Mouse (Mus musculus): ENCODE measurements at regions not wholly inside any gene's neighbourhood (a gene's known extent, or its start where the extent isn't known, plus 50 kb on each side); places are given as distances from the start of the nearest gene placed in this dataset.

GRCm38 (mm10) chr17:7633382-7634290 lies 193.5 kb downstream of the Fndc1 start:
- intact Hi-C loops (cut with DNase I): no loop called here

- intact Hi-C loops (cut with DNase I): no loop called here
These were observed 201.4 kb downstream of the Fndc1 start for GRCm38 (mm10) chr17:7625746-7626145.

DNA sequence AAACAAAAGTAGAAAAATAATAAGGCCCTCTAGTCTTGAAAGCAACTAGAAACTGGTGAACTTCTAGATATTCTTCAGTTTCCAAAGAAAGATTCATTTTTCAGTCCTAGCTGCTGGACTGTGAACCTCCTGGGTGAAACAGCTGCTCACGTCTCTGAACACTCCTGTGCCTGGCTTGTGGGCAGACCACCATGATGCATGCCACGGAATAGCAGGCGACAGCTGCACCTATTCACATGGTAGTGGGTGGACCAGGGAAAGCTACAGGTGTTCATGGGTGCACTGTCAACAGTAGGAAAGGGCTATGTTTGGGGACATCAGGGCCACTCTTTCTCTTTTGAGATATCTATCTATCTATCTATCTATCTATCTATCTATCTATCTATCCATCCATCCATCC lies 203.7 kb downstream of the Fndc1 start:
- intact Hi-C loops (cut with DNase I): no loop called here

DNA sequence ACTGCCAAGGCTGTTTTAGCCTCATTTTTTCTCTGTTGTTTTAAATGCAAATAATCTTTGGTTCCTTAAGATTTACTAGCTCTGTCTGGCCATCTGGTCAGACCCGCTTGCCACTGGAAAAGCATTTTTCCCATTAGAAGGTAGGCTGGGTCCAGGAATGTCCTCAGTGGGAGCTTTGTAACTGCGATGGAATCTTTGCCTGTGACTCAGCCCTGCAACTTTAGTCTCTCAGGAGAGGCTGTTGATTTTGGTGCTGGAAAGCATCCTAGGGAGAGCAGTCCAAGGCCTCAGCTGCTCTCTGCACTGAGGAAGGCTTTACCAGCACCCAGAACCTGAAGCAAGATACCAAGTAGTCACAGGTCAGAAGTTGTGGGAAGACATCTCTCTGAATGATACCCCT lies 205.8 kb downstream of the Fndc1 start:
- intact Hi-C loops (cut with DNase I): no loop called here

- intact Hi-C loops (cut with DNase I): no loop called here
These were observed 206.9 kb downstream of the Fndc1 start for GRCm38 (mm10) chr17:7620166-7620565.

- intact Hi-C loops (cut with DNase I): no loop called here
These were observed 207.5 kb downstream of the Fndc1 start for GRCm38 (mm10) chr17:7619641-7620040.

GRCm38 (mm10) chr17:7608046-7608445 lies 219.1 kb downstream of the Fndc1 start:
- intact Hi-C loops (cut with DNase I): no loop called here

- intact Hi-C loops (cut with DNase I): no loop called here
These were observed 219.7 kb downstream of the Fndc1 start for GRCm38 (mm10) chr17:7607431-7607830.

- intact Hi-C loops (cut with DNase I): no loop called here
These were observed 219.7 kb upstream of the Unc93a2 start for GRCm38 (mm10) chr17:7604813-7605504.

GRCm38 (mm10) chr17:7604096-7604495 lies 218.8 kb upstream of the Unc93a2 start:
- intact Hi-C loops (cut with DNase I): no loop called here

GRCm38 (mm10) chr17:7600555-7600954 lies 215.3 kb upstream of the Unc93a2 start:
- intact Hi-C loops (cut with DNase I): no loop called here

DNA sequence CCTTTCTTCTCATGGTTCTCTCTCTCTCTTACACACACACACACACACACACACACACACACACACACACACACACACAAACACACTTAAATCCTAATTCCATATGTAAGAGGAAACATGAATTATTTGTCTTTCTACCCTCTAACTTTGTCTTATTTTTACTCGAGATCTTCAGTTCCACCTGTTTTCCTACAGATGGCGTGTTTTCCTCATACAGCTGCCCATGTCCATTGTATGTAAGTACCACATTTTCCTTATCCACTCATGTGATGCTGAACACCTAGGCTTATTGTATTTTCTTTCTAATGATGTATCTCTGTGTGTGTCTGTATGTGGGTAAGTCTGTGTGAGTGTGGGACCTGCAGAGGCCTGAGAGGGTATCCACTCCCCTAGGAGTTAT lies 212.2 kb upstream of the Unc93a2 start:
- intact Hi-C loops (cut with DNase I): loop anchor here (2.0 kb wide), 1 partner anchor 225 kb away; no protein-coding TSS in a partner anchor

- intact Hi-C loops (cut with DNase I): no loop called here
These were observed 209.5 kb upstream of the Unc93a2 start for GRCm38 (mm10) chr17:7594801-7595200.

DNA sequence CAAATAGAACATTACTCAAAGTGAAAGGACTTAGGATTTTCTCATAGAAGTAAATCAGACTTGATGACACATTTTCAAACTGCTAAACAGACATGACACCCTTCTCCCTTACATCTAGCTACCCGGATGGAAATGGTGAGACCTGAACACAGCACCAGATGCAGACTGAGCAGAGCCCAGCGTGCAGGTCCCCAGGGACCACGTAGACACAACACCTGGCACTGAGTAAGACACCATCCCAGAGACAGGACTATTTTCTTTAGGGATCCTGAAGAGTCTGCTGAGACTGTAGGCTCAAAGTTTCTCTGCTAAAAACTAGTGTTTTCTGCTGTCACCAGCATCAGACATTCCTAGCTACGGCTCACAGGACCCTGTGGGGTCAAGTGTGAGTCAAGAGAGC lies 207.2 kb upstream of the Unc93a2 start:
- intact Hi-C loops (cut with DNase I): no loop called here

GRCm38 (mm10) chr17:7582866-7583398 lies 197.7 kb upstream of the Unc93a2 start:
- intact Hi-C loops (cut with DNase I): no loop called here

DNA sequence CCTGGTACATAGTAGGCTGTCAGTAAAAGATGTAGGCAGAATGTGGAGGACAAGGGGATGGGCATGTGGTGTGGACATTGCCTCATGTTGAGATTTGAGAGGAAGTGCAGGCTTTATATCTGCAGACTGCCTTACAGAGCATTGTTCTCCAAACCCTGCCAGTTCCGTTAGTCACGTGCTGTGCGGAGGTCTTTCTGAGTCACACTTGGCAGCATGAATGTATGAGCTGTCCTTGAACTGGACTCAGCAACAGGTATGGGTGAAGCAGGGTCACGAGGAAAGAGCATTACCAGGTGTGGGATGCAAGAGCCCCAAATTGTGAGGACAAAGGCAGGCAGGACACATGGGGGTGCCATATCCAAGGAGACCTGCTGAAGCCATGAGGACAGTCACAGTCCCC lies 193.8 kb upstream of the Unc93a2 start:
- intact Hi-C loops (cut with DNase I): no loop called here

DNA sequence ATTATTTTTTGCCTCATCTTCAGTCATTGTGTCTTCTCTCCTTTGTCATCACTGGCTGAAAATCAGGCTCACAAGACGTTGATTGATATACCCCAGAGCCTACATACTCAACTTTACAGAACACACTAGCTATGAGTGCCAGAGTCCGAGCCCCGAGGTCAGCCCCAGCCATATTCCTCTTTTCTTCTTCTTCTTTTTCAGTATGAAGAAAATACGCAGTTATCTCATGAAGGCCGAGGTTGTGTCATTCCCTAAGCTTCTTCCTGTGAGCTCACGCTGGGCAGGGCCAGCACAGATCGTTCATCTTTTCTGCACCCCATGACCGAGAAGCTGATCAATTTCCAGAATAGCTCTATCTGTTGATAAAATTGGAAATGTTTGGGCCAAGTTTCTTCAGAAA lies 192.7 kb upstream of the Unc93a2 start:
- intact Hi-C loops (cut with DNase I): no loop called here

DNA sequence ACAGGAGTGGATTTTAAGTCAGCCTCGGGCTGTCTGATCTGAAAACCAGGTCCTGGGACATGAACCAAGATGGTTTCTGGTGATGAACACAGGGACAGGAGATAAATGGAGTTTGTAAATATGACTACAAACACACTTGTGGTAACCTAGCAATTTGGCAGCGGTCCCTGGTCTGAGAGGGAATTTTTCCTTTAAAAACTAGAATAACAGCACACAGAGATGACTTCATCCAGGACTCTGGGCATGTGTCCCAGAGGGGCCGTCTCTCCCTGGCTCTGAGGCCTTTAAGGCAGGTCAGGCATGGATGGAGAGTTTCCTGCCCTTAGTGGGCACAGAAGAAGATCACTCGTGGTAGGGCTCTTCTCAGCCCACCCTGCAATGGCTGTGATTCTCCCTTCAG lies 192.0 kb upstream of the Unc93a2 start:
- intact Hi-C loops (cut with DNase I): no loop called here

GRCm38 (mm10) chr17:7571481-7571880 lies 186.2 kb upstream of the Unc93a2 start:
- intact Hi-C loops (cut with DNase I): no loop called here

DNA sequence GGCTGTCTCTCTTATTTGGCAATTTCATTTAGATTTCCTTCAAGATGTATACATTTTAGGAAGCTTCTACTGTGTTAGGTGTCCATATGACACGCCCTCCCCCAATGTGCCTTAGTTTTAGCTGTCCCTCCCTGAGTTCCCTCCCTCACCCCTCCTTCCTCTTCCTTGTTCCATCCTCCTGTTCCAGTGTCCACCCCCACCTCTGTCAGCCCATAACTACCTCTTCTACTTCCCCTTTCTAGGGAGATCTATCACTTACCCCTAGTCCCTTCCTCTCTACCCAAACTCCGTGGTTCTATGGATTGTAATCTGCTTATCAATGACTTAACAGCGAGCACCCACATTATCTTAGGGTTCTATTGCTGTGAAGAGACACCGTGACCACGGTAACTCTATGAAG lies 183.2 kb upstream of the Unc93a2 start:
- intact Hi-C loops (cut with DNase I): no loop called here

- intact Hi-C loops (cut with DNase I): no loop called here
These were observed 180.5 kb upstream of the Unc93a2 start for GRCm38 (mm10) chr17:7565771-7566170.

DNA sequence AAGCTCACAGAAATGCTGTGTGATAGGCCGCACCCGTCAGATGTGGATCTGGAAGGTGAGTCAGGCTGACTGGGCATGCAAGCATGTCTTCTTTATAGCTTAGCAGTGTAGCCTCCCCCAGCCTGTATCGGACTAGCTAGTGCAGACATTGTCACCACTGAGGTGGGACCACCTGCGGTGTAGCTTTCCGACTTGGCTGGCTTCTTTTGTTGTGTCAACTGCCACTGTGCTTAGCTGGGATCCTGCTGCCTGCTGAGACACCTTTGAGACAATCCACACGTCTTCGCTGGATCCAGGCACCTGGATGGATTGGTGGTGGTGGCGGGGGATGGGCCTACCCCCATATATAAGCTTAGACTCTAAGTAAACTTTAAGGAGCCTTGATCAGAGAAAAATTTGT lies 177.7 kb upstream of the Unc93a2 start:
- intact Hi-C loops (cut with DNase I): no loop called here
